Mouse (Mus musculus): ENCODE data around the gene Mfn2.

The Mfn2 gene

GRCm38 (mm10) chr4:147918459-147919121 lies 14.1 kb upstream of the Mfn2 start:
- DNase-seq (ENCODE audit: low spot score in 2 of 2), result peak in 1 of 2 experiments; percentile 31

GRCm38 (mm10) chr4:147909486-147909885 lies 5.0 kb upstream of the Mfn2 start:
- no peak for DNase-seq (ENCODE audit: low spot score in 2 of 2)

GRCm38 (mm10) chr4:147906230-147906629 lies 1.7 kb upstream of the Mfn2 start:
- DNase-seq (ENCODE audit: low spot score in 2 of 2), result no peak

GRCm38 (mm10) chr4:147905090-147905659 lies 671 bp upstream of the Mfn2 start:
- peak in 1 of 2 experiments; percentile 14 for DNase-seq (ENCODE audit: low spot score in 2 of 2)

- DNase-seq (ENCODE audit: low spot score in 2 of 2), result no peak
Measured at GRCm38 (mm10) chr4:147903601-147904000, 903 bp downstream of the Mfn2 start.

- DNase-seq (ENCODE audit: low spot score in 2 of 2), result no peak
Measured at GRCm38 (mm10) chr4:147902906-147903500, 1.5 kb downstream of the Mfn2 start.

GRCm38 (mm10) chr4:147900452-147900851 lies 4.1 kb downstream of the Mfn2 start:
- no peak for DNase-seq (ENCODE audit: low spot score in 2 of 2)

GRCm38 (mm10) chr4:147897348-147897747 lies 7.2 kb downstream of the Mfn2 start:
- no peak for DNase-seq (ENCODE audit: low spot score in 2 of 2)

GRCm38 (mm10) chr4:147896411-147896810 lies 8.1 kb downstream of the Mfn2 start:
- DNase-seq (ENCODE audit: low spot score in 2 of 2), result no peak

- DNase-seq (ENCODE audit: low spot score in 2 of 2), result no peak
Measured at GRCm38 (mm10) chr4:147895815-147896330, 8.6 kb downstream of the Mfn2 start.

GRCm38 (mm10) chr4:147890341-147890740 lies 14.2 kb downstream of the Mfn2 start:
- no peak for DNase-seq (ENCODE audit: low spot score in 2 of 2)

- DNase-seq (ENCODE audit: low spot score in 2 of 2), result no peak
Measured at GRCm38 (mm10) chr4:147888237-147888636, 16.3 kb downstream of the Mfn2 start.

- no peak for DNase-seq (ENCODE audit: low spot score in 2 of 2)
Measured at GRCm38 (mm10) chr4:147887277-147887676, 17.2 kb downstream of the Mfn2 start.

GRCm38 (mm10) chr4:147886158-147886557 lies 18.3 kb downstream of the Mfn2 start:
- no peak for DNase-seq (ENCODE audit: low spot score in 2 of 2)

GRCm38 (mm10) chr4:147884138-147884537 lies 20.4 kb downstream of the Mfn2 start:
- DNase-seq (ENCODE audit: low spot score in 2 of 2), result no peak

- no peak for DNase-seq (ENCODE audit: low spot score in 2 of 2)
Measured at GRCm38 (mm10) chr4:147883041-147883440, 21.5 kb downstream of the Mfn2 start.

- no peak for DNase-seq (ENCODE audit: low spot score in 2 of 2)
Measured at GRCm38 (mm10) chr4:147881792-147882191, 22.7 kb downstream of the Mfn2 start.

GRCm38 (mm10) chr4:147879865-147880264 lies 24.6 kb downstream of the Mfn2 start:
- no peak for DNase-seq (ENCODE audit: low spot score in 2 of 2)

GRCm38 (mm10) chr4:147879456-147879855 lies 25.0 kb downstream of the Mfn2 start:
- no peak for DNase-seq (ENCODE audit: low spot score in 2 of 2)

- no peak for DNase-seq (ENCODE audit: low spot score in 2 of 2)
Measured at GRCm38 (mm10) chr4:147878537-147878936, 26.0 kb downstream of the Mfn2 start.

- no peak for DNase-seq (ENCODE audit: low spot score in 2 of 2)
Measured at GRCm38 (mm10) chr4:147875852-147876575, 28.5 kb downstream of the Mfn2 start.

- no peak for DNase-seq (ENCODE audit: low spot score in 2 of 2)
Measured at GRCm38 (mm10) chr4:147869238-147869637, 35.3 kb downstream of the Mfn2 start.

All from thymus, postnatal 10 days (tissue).